Mouse (Mus musculus) hindbrain, embryonic 15.5 days (tissue): ENCODE measurements at regions not wholly inside any gene's neighbourhood (a gene's known extent, or its start where the extent isn't known, plus 50 kb on each side); places are given as distances from the start of the nearest gene placed in this dataset.
A peak's percentile ranks its signal among the peaks of the same experiment; 100 is the strongest.

Experiments
- ATAC-seq: fragments of 200-750 bp; cut with Nextera tagmentation; 2 replicates; pipeline ENCODE4 v1.8.0; 2017; ENCODE audit warnings: low read depth, moderate number of reproducible peaks, moderate TSS enrichment; ENCODE audit not compliant: low FRiP score
- H3K27ac ChIP-seq: fragments of 300-500 bp; sonication (generic); replicated peaks from 2 replicates; pipeline ENCODE4 v1.5.1; 2015; ENCODE audit warnings: mild to moderate bottlenecking, inconsistent platforms
- H3K27me3 ChIP-seq: fragments of 300-500 bp; sonication (generic); 2 replicates; pipeline ENCODE4 v1.6.1; 2015; ENCODE audit warnings: control low read depth, inconsistent platforms
- H3K36me3 ChIP-seq: fragments of 300-500 bp; sonication (generic); 2 replicates; pipeline ENCODE4 v1.6.1; 2015; ENCODE audit warnings: control low read depth, inconsistent platforms
- H3K4me1 ChIP-seq: fragments of 300-500 bp; sonication (generic); replicated peaks from 2 replicates; pipeline ENCODE4 v1.6.1; 2015; ENCODE audit warnings: control low read depth, inconsistent platforms
- H3K4me2 ChIP-seq: fragments of 300-500 bp; sonication (generic); 2 replicates; pipeline ENCODE4 v1.6.1; 2015; ENCODE audit warnings: moderate library complexity, mild to moderate bottlenecking, inconsistent platforms
- H3K4me3 ChIP-seq: fragments of 300-500 bp; sonication (generic); 2 replicates; pipeline ENCODE4 v1.5.1; 2015; ENCODE audit warnings: mild to moderate bottlenecking, inconsistent platforms
- H3K9ac ChIP-seq: fragments of 300-500 bp; sonication (generic); 2 replicates; pipeline ENCODE4 v1.6.1; 2015; ENCODE audit warnings: inconsistent platforms
- H3K9me3 ChIP-seq: fragments of 300-500 bp; sonication (generic); 2 replicates; pipeline ENCODE4 v1.6.1; 2016; ENCODE audit warnings: control low read depth, inconsistent platforms
- WGBS: fragments of 180-500 bp; shearing (Covaris S2); methylation state at CpG from one replicate; pipeline ENCODE4 v1.1.7; 2015; 5-methylcytosine and 5-hydroxymethylcytosine counted together

DNA sequence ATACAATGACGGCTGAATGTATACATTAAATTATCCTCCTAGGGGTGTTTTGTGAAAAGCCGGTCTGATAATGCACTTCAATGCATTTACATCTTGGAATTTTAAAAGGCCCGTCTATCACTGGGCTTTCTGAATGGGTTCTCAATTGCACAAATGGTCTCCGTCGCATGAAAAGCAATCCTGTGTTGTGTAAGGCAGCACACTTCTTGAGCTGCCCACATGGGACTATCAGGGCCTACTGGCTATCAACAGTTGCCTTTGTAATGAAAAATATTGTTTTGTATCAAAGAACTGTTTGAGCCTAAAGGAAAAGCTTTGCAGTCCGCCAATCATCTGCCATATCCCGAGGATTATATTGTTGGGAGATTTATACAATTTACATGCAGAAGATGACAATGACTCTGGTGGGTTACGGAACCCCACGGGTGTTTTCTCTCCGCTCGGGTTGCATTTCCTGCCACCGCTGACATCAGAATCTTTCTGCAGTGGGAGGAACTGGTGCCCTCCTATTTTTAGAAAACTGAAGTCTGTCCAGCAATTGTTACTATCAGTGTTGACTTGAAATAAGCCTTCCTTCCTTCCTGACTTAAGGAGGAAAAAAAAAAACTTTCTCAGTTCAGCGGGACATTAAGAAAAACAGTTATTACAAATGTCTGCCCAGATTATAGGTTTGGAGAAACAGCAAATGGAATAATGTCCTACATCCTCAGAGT is 118.7 kb downstream of the Tmem26 start:
- Histone ChIP-seq H3K4me2 (peak overlapping the region; percentile 27), H3K27ac (0 out of 2 replicates have a peak overlapping the region, but pooled peaks have one; percentile 25), H3K9me3 (no peaks in the 10 kb centered on the region), H3K27me3 (no peaks in the 10 kb centered on the region), H3K9ac (no peak overlapping the region), H3K4me1 (no peaks in the 10 kb centered on the region; the same call in 1 of the 2 replicates), H3K4me3 (no peak overlapping the region), H3K36me3 (no peaks in the 10 kb centered on the region)
- 38% methylated on average over 13 of the region's 13 CpGs for WGBS
- ATAC-seq = no peak

DNA sequence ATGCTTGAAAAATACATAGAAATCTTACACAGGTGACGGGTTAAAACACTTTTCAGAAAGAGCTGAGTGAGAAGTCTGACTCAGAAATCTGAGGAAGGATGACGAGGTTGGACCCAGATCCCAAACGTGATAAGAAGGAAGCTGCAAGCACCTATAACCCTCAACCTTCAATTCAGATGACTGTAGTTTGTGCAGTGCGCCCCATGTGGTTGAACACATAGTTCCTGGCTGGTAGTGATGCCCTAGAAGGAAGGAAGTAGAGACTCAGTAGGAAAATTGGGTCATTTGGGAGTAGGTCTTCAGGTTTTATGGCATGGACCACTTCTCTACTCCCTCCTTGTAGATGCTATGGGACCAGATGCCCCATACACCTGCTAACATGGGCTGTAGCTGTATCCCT is 120.6 kb downstream of the Tmem26 start:
- Histone ChIP-seq H3K9ac (no peak overlapping the region), H3K36me3 (no peaks in the 10 kb centered on the region), H3K27me3 (no peaks in the 10 kb centered on the region), H3K27ac (no peak overlapping the region), H3K4me2 (no peak overlapping the region), H3K4me3 (no peak overlapping the region), H3K9me3 (no peaks in the 10 kb centered on the region), H3K4me1 (no peaks in the 10 kb centered on the region; the same call in 1 of the 2 replicates)
- WGBS = 89% methylated on average over 4 of the region's 4 CpGs
- ATAC-seq = no peak

DNA sequence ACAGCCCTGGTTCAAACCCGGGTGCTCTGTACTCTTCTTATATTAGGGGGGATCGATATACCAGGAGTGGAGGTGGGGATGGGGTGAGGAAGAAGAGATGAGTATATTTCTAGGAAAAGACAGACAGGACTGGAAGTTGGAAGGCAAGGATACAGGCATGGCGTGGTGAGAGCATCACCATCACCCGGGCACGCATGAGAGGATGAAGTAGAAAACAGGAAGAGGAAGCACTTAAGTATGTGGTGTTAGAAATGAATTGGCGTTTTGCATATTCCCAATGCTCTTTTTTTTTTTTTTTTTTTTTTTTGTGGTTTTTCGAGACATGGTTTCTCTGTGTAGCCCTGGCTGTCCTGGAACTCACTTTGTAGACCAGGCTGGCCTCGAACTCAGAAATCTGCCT is 121.2 kb downstream of the Tmem26 start:
- Histone ChIP-seq H3K4me2 (no peak overlapping the region), H3K9me3 (no peaks in the 10 kb centered on the region), H3K4me3 (no peak overlapping the region), H3K4me1 (no peaks in the 10 kb centered on the region; the same call in 1 of the 2 replicates), H3K36me3 (no peaks in the 10 kb centered on the region), H3K27me3 (no peaks in the 10 kb centered on the region), H3K27ac (no peak overlapping the region), H3K9ac (no peak overlapping the region)
- 95% methylated on average over 8 of the region's 8 CpGs for WGBS
- ATAC-seq = no peak

DNA sequence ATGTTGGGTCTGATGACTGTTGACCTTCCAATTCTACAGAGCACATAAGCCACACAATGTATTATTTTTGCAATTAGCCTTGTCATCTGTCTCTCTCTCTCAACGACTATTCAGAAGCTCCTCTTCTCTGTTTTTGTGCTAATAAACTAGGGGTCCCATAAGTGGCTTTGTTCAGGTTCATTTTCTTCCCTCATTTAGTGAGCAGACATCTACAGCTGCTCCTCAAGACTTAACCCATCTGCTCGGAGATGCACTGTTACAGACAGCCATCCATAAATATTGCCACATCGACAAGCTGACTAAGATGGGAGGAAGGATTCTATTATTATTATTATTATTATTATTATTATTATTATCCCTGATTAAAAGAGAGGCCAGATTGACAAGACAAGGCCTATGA is 127.7 kb downstream of the Tmem26 start:
- H3K27me3 ChIP-seq = no peaks in the 10 kb centered on the region
- 50% methylated on average over 3 of the region's 3 CpGs for WGBS
- no peaks in the 10 kb centered on the region for H3K9me3 ChIP-seq
- H3K4me1 ChIP-seq = no peaks in the 10 kb centered on the region
- H3K36me3 ChIP-seq = no peaks in the 10 kb centered on the region
- H3K27ac ChIP-seq = no peak overlapping the region
- no peak overlapping the region for H3K9ac ChIP-seq
- H3K4me2 ChIP-seq = no peak overlapping the region
- ATAC-seq = no peak
- H3K4me3 ChIP-seq = no peak overlapping the region

DNA sequence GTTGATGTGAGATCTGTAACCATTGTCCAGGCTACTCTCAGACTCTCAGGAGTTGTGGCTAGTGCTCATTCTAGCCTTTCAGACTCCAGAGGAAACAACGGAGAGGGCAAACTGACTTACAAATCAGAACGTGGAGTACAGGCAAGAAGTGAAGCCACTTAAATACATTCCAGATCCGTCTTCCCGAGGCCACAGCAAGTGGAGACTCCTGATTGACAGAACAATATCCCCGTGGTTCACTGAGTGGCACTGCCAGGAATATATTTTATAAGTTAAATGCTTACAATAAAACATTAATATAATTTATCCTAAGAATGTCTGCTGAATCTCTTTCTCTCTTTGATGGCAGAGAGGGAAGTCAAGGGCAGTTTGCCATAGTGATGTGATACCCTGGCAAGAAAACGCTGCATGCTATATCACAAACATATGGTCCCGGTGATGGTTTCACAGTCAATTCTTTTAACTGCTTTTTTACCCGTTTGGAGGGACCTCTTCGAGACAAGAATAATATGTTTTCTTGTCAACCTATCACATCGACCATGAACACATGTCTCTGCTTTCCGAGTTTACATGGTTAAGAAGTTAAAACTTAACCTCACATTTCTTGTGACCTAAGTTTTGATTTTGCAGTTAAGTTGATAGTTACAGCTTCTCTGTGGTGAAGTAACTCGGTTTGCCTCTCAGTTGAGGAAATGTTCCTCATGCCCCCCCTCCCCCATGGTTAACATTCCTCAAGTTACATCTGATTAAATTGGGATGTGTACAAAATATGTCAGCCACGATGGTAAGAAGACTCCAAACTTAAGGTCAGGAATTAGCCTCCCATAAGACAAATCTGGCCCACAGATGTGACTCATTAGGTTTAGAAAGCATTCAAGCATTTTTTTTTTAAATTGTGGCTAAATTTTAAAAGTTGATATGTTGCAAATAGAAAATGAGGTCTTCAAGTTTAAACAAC is 132.8 kb downstream of the Tmem26 start:
- 69% methylated on average over 13 of the region's 13 CpGs for WGBS
- no peak overlapping the region for H3K4me3 ChIP-seq
- no peak overlapping the region for H3K4me2 ChIP-seq
- no peaks in the 10 kb centered on the region for H3K36me3 ChIP-seq
- H3K9me3 ChIP-seq = no peaks in the 10 kb centered on the region
- no peak for ATAC-seq
- no peaks in the 10 kb centered on the region for H3K4me1 ChIP-seq
- H3K9ac ChIP-seq = no peak overlapping the region
- H3K27ac ChIP-seq = no peak overlapping the region
- no peaks in the 10 kb centered on the region for H3K27me3 ChIP-seq

DNA sequence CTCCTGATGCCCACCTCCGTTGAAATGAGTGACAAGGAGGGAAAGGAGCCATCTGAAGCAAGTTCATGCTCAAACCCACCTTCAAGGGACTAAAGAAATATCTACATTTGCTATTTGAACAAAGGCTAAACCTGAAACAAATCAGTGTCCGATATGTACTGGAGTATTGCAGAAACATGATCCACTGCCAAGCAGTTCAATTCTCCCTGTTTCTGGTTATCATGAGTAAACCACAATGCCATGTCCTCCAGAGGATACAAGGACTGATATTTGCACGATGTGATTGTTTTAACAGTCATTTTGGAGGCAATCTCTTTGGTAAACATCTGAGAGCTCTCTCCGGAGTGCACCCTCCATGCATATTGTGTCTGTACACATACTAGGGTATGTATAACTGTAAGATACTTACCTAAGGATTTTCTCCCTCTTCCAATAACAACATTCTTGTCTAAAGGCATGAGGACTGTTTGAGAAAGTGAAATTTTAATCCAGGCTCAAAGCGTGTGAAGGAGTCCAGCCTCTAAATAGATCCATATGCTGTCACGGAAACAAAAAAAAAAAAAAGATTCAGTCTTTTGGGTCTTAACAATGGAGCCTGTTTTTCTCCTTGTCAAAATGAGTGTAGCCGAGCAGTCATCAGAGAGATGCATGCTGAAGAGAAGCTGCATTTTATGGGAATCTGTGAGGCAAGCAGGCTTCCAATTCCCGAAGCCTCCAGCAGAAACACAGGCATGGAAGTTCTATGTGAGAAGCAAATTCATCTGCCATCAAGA is 141.3 kb downstream of the Tmem26 start:
- Histone ChIP-seq H3K4me2 (no peak overlapping the region), H3K9me3 (no peaks in the 10 kb centered on the region), H3K36me3 (no peaks in the 10 kb centered on the region), H3K9ac (no peak overlapping the region), H3K4me1 (no peaks in the 10 kb centered on the region), H3K27me3 (no peaks in the 10 kb centered on the region), H3K4me3 (no peak overlapping the region), H3K27ac (no peak overlapping the region)
- WGBS = 42% methylated on average over 8 of the region's 8 CpGs
- no peak for ATAC-seq

DNA sequence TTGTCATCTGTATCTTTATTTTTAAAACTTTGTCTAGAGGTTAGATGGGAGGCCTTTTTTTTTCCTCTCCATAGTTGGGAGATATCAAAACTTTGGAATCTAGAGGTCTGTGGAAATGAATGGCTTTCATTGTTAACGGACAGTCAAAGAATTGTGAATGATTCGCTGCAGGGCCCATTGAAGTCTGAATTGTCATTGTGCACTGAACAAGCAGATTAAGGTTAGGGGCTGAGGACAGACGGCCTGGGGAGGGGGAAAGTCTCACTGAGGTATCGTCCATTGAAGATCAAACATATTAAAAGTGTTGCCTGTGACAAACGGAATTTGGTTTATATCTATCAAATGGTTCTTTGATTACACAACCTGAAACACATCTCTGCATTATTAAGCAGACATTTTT is 142.3 kb downstream of the Tmem26 start:
- Histone ChIP-seq H3K9me3 (no peaks in the 10 kb centered on the region), H3K9ac (no peak overlapping the region), H3K4me1 (no peaks in the 10 kb centered on the region), H3K4me3 (no peak overlapping the region), H3K27ac (no peak overlapping the region), H3K36me3 (no peaks in the 10 kb centered on the region), H3K4me2 (no peak overlapping the region), H3K27me3 (no peaks in the 10 kb centered on the region)
- 17% methylated on average over 5 of the region's 5 CpGs for WGBS
- no peak for ATAC-seq

DNA sequence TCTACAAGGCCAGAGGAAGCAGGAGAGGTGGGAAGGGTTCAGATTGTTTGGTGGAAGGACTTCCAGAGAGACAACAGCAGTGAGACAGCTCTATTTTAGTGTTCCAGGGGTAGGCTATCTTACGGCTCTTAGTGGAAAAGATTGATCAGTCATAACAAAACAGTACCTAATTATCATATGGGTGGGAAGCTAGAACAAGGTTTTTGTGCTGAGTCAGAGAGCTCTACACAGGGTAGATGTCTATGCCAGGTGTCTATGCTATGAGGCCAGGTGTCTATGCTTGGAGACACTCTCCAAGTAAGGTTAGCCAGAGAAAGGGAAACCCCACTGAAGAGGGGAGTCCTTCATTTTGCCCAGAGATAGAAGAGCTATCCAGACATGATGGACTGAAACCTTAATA is 143.9 kb downstream of the Tmem26 start:
- Histone ChIP-seq H3K27ac (no peak overlapping the region), H3K27me3 (no peaks in the 10 kb centered on the region), H3K4me2 (no peak overlapping the region), H3K4me1 (no peaks in the 10 kb centered on the region), H3K4me3 (no peak overlapping the region), H3K9ac (no peak overlapping the region), H3K9me3 (no peaks in the 10 kb centered on the region), H3K36me3 (no peaks in the 10 kb centered on the region)
- WGBS = 88% methylated on average over 1 of the region's 1 CpGs
- no peak for ATAC-seq

DNA sequence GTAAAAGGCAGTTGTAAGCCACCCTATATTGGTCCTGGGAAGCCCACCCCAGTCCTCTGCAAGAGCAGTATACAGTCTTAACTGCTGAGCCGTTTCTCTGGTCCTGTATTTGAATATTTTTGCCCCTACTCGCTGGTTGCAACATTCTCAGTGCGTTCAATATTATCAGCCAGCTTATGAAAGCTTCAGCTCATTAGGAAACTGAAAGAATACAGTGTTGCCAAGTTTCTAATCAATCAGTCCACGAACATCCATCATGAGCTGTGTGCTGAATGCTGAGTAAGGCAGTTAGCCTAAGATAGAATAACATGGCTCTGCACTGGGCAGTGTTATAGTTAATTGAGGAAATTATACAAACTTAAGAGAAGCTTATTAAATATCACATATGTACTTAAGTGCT is 148.7 kb downstream of the Tmem26 start:
- Histone ChIP-seq H3K9ac (no peak overlapping the region), H3K4me1 (no peaks in the 10 kb centered on the region), H3K27ac (no peak overlapping the region), H3K4me2 (no peak overlapping the region), H3K4me3 (no peak overlapping the region), H3K9me3 (no peaks in the 10 kb centered on the region), H3K36me3 (no peaks in the 10 kb centered on the region), H3K27me3 (no peaks in the 10 kb centered on the region)
- no peak for ATAC-seq
- WGBS = 66% methylated on average over 4 of the region's 4 CpGs

DNA sequence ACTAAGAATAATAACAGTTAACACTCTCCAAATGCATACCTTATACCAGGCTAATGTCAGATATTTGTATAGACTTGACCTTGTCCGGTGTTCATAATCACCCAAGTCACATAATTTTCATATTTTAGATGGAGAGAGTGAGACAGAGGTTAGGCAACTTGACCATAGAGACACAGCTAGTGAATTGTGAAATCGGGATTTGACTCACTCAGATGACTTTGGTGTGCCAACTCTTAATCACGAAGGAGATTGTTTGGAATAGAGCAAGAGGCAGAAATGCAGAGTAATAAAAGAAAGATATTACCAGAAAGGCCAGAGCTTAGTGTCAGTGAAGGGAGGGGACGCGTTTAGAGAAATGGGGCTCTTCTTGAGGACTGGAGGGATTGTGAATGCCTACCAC is 152.2 kb downstream of the Tmem26 start:
- Histone ChIP-seq H3K9ac (no peak overlapping the region), H3K27ac (no peak overlapping the region), H3K9me3 (no peaks in the 10 kb centered on the region), H3K4me2 (no peak overlapping the region), H3K36me3 (no peaks in the 10 kb centered on the region), H3K4me1 (no peaks in the 10 kb centered on the region), H3K4me3 (no peak overlapping the region), H3K27me3 (no peaks in the 10 kb centered on the region)
- WGBS = 88% methylated on average over 5 of the region's 5 CpGs
- no peak for ATAC-seq

DNA sequence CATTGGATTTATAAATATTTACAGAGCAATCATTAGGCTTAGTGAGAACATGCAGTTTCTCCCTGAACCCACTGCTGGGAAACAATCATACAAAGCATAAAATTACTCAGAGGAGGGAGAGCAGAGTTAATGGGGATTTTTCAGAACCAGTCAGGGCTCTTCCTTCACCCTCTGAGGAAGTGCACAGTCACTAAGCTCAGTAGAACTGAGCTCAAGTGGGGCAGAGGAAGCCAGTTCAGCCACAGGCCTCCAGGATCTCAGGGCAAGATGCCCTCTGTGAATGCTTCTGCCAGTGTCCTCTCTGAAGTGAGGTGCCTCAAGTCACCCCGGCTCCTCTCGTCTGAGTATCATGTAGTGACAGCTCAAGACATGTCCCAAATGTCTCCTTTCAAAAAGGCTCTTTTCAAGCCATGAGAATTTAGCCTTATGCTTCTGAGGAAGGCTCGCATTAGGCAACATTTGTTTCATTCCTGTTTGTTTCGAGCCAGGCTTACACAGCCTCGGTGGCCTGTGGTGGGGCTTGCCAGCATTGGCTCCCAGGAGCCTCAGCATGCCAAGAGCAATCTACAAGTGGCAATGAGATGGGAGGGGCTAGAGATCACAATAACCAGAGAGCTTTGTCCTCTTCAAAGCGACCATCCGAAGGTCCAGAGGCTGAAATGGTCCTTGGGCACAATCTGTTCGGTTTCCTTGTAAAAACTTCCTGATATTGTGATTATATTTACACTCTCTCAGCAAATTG is 169.8 kb downstream of the Tmem26 start:
- WGBS = 73% methylated on average over 8 of the region's 8 CpGs
- Histone ChIP-seq H3K27me3 (no peaks in the 10 kb centered on the region), H3K36me3 (no peaks in the 10 kb centered on the region), H3K9ac (no peak overlapping the region), H3K4me3 (no peak overlapping the region), H3K4me1 (no peaks in the 10 kb centered on the region), H3K9me3 (0 out of 2 replicates have a peak, but pooled peaks cover 4% of the 10 kb centered on the region), H3K4me2 (no peak overlapping the region), H3K27ac (no peak overlapping the region)
- ATAC-seq = no peak
